In the genomic region with DNA sequence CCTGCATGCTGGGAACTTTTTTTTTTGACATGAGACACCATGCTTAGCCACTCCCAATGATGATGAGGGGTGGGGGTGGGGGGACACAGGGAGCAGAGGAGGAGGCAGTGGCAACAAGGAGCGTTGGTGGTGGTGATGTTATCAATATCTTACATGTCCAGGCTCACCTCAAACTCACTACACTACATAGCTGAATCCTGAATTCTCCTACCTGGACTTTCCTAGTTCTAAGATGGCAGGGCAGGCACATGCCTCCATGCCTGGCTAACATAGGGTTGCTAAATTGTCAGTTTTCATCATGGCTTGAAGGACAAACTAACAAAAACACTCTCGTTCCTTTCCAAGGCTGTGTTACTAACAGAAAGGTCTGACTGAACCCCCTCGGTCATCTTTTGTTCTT, we compare ENCODE assay signal across 21 mouse cellular contexts.
DNase-seq lines count a peak whose midpoint lies in the region; ATAC-seq lines count a peak whose summit lies in the region.
"Had no signal": no experiment of that assay in that cellular context is flagged by ENCODE, and none has a peak within 500 bp of the region (broad histone marks: within the 10 kb centered on the region; RNA-seq: fewer than 3 reads in every experiment).

No protein-coding gene starts in this region.

- no peak for DNase-seq in embryonic facial prominence, embryonic 10.5 days (ENCODE audit: low spot score)
- DNase-seq in embryonic facial prominence, embryonic 11.5 days (ENCODE audit: low spot score): no peak
- DNase-seq in left cerebral cortex, adult 8-10 months (ENCODE audit: low spot score in 2 of 2): no peak
- DNase-seq in layer of hippocampus, adult 9-11 months: no peak
- DNase-seq: adrenal gland, adult 2 months; adrenal gland, postnatal 25 days; cerebellum, adult 18-20 months; cerebellum, adult 9-11 months; cerebellum, postnatal 36 days; gastrocnemius, adult 2 months; gastrocnemius, postnatal 25 days had no signal

- WGBS in embryonic facial prominence, embryonic 10.5 days: 55% methylated on average over 3 of the region's 3 CpGs
- WGBS in embryonic facial prominence, embryonic 11.5 days: 44% methylated on average over 3 of the region's 3 CpGs
- WGBS in embryonic facial prominence, embryonic 15.5 days: 49% methylated on average over 3 of the region's 3 CpGs
- WGBS in limb, embryonic 13.5 days: 76% methylated on average over 3 of the region's 3 CpGs
- 70% methylated on average over 3 of the region's 3 CpGs for WGBS in kidney, embryonic 14.5 days

- no peaks in the 10 kb centered on the region for H3K9me3 ChIP-seq in embryonic facial prominence, embryonic 10.5 days
- no peaks in the 10 kb centered on the region for H3K9me3 ChIP-seq in embryonic facial prominence, embryonic 11.5 days (replicated peaks; ENCODE audit: control insufficient read depth, low read length)
- no peaks in the 10 kb centered on the region for H3K9me3 ChIP-seq in embryonic facial prominence, embryonic 15.5 days (replicated peaks)
- H3K9me3 ChIP-seq in limb, embryonic 13.5 days: no peaks in the 10 kb centered on the region
- no peaks in the 10 kb centered on the region for H3K9me3 ChIP-seq in kidney, embryonic 14.5 days (ENCODE audit: control insufficient read depth, low read length)
- H3K9me3 ChIP-seq: forebrain, embryonic 10.5 days; heart, embryonic 12.5 days; hindbrain, embryonic 10.5 days had no signal

- no peak overlapping the region for H3K4me2 ChIP-seq in embryonic facial prominence, embryonic 11.5 days (ENCODE audit: low read depth, low read length)
- no peak overlapping the region for H3K4me2 ChIP-seq in embryonic facial prominence, embryonic 15.5 days (replicated peaks)
- no peak overlapping the region for H3K4me2 ChIP-seq in limb, embryonic 13.5 days (replicated peaks)
- no peak overlapping the region for H3K4me2 ChIP-seq in kidney, embryonic 14.5 days (replicated peaks; ENCODE audit: low read depth, low read length)
- H3K4me2 ChIP-seq: heart, embryonic 12.5 days; hindbrain, embryonic 14.5 days had no signal

- no peak overlapping the region for H3K9ac ChIP-seq in embryonic facial prominence, embryonic 11.5 days (replicated peaks; ENCODE audit: low read length)
- H3K9ac ChIP-seq in embryonic facial prominence, embryonic 15.5 days: no peak overlapping the region
- no peak overlapping the region for H3K9ac ChIP-seq in limb, embryonic 13.5 days
- no peak overlapping the region for H3K9ac ChIP-seq in kidney, embryonic 14.5 days (ENCODE audit: low read depth, low read length)
- H3K9ac ChIP-seq: heart, embryonic 12.5 days; hindbrain, embryonic 14.5 days had no signal

- peaks cover 37% of the 10 kb centered on the region for H3K4me1 ChIP-seq in embryonic facial prominence, embryonic 10.5 days
- H3K4me1 ChIP-seq in embryonic facial prominence, embryonic 11.5 days (ENCODE audit: control insufficient read depth, insufficient read depth, low read length): no peaks in the 10 kb centered on the region
- peaks cover 11% of the 10 kb centered on the region for H3K4me1 ChIP-seq in embryonic facial prominence, embryonic 15.5 days
- H3K4me1 ChIP-seq in limb, embryonic 13.5 days: peaks cover 17% of the 10 kb centered on the region
- no peaks in the 10 kb centered on the region for H3K4me1 ChIP-seq in kidney, embryonic 14.5 days (ENCODE audit: control insufficient read depth, insufficient read depth, low read length)
- H3K4me1 ChIP-seq: heart, embryonic 12.5 days had no signal

- H3K36me3 ChIP-seq in embryonic facial prominence, embryonic 10.5 days (replicated peaks): no peaks in the 10 kb centered on the region
- H3K36me3 ChIP-seq in embryonic facial prominence, embryonic 11.5 days (replicated peaks; ENCODE audit: control insufficient read depth, insufficient read depth, low read depth, low read length): no peaks in the 10 kb centered on the region
- H3K36me3 ChIP-seq in embryonic facial prominence, embryonic 15.5 days: no peaks in the 10 kb centered on the region
- H3K36me3 ChIP-seq in limb, embryonic 13.5 days: no peaks in the 10 kb centered on the region
- H3K36me3 ChIP-seq in kidney, embryonic 14.5 days (ENCODE audit: control insufficient read depth, insufficient read depth, low read length): no peaks in the 10 kb centered on the region
- H3K36me3 ChIP-seq: forebrain, embryonic 10.5 days; heart, embryonic 12.5 days; hindbrain, embryonic 10.5 days had no signal

- H3K4me3 ChIP-seq in embryonic facial prominence, embryonic 10.5 days: no peak overlapping the region
- H3K4me3 ChIP-seq in embryonic facial prominence, embryonic 11.5 days (ENCODE audit: low read depth, low read length): no peak overlapping the region
- no peak overlapping the region for H3K4me3 ChIP-seq in embryonic facial prominence, embryonic 15.5 days (replicated peaks)
- no peak overlapping the region for H3K4me3 ChIP-seq in limb, embryonic 13.5 days
- H3K4me3 ChIP-seq in kidney, embryonic 14.5 days (ENCODE audit: low read length): no peak overlapping the region
- H3K4me3 ChIP-seq: erythroblast, embryonic 14.5 days; forebrain, embryonic 10.5 days; gastrocnemius, adult 2 months; heart, embryonic 12.5 days; hindbrain, embryonic 10.5 days had no signal

- H3K27me3 ChIP-seq in embryonic facial prominence, embryonic 10.5 days (replicated peaks; ENCODE audit: low read depth, poor library complexity, severe bottlenecking): no peaks in the 10 kb centered on the region
- H3K27me3 ChIP-seq in embryonic facial prominence, embryonic 11.5 days (ENCODE audit: control insufficient read depth, insufficient read depth, low read length): no peaks in the 10 kb centered on the region
- no peaks in the 10 kb centered on the region for H3K27me3 ChIP-seq in embryonic facial prominence, embryonic 15.5 days
- no peaks in the 10 kb centered on the region for H3K27me3 ChIP-seq in limb, embryonic 13.5 days
- H3K27me3 ChIP-seq in kidney, embryonic 14.5 days (ENCODE audit: control insufficient read depth, insufficient read depth, low read length): no peaks in the 10 kb centered on the region
- H3K27me3 ChIP-seq: heart, embryonic 12.5 days had no signal

- no peak for ATAC-seq in embryonic facial prominence, embryonic 11.5 days (replicated peaks; ENCODE audit: insufficient number of reproducible peaks, low FRiP score, low TSS enrichment, low read depth)
- no peak for ATAC-seq in embryonic facial prominence, embryonic 15.5 days (ENCODE audit: insufficient number of reproducible peaks, low FRiP score, low TSS enrichment, low read depth)
- no peak for ATAC-seq in limb, embryonic 13.5 days (ENCODE audit: low FRiP score, low read depth)
- no peak for ATAC-seq in kidney, embryonic 14.5 days (ENCODE audit: low FRiP score, low TSS enrichment)
- ATAC-seq: forebrain, embryonic 14.5 days; inflammation-experienced regulatory T-cells, adult 6 months had no signal

- peak overlapping the region; percentile 85 for H3K27ac ChIP-seq in embryonic facial prominence, embryonic 10.5 days (replicated peaks)
- H3K27ac ChIP-seq in embryonic facial prominence, embryonic 11.5 days (replicated peaks; ENCODE audit: low read depth, low read length): peak overlapping the region; percentile 43
- peak overlapping the region; percentile 80; the same call in 1 of the 2 replicates for H3K27ac ChIP-seq in embryonic facial prominence, embryonic 15.5 days (replicated peaks)
- H3K27ac ChIP-seq in limb, embryonic 13.5 days: peak overlapping the region; percentile 75; the same call in 1 of the 2 replicates
- no peak overlapping the region for H3K27ac ChIP-seq in kidney, embryonic 14.5 days (ENCODE audit: low read depth, low read length)
- H3K27ac ChIP-seq: hindbrain, embryonic 14.5 days had no signal
